Mouse (Mus musculus) hindlimb bud, embryonic 11.5 days (tissue): ENCODE results near the gene Mrpl28.
"Not testable (repeated sequence)": the region's sequence is repeated elsewhere in the genome, so short reads cannot be mapped to it uniquely, and the experiment has no call there.

Experiments
- DNase-seq: peaks from one replicate; pipeline ENCODE4 v3.0.0-alpha.2; 2012; ENCODE audit warnings: low read depth, low spot score; ENCODE audit errors: extremely low spot score

Mrpl28 gene

DNA sequence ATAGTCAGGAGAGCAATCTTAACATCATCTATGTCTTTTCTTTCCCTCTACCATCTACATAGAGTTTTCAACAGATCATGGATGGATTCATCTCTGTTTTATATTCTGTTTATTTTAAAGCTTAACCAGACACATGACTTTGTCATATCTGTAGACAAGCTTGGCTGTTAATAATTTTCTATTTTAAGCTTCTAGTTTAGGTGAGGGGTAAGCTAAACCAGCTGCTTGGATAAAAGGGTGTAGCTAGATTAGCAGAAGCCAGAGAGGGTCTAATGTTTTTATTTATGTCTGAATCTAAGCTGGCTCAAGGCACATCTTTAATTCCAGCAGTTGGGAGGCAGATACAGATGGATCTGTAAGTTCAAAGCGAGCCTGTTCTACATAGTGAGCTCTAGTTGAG lies 39.4 kb downstream of the Mrpl28 start:
- DNase-seq: no peak

DNA sequence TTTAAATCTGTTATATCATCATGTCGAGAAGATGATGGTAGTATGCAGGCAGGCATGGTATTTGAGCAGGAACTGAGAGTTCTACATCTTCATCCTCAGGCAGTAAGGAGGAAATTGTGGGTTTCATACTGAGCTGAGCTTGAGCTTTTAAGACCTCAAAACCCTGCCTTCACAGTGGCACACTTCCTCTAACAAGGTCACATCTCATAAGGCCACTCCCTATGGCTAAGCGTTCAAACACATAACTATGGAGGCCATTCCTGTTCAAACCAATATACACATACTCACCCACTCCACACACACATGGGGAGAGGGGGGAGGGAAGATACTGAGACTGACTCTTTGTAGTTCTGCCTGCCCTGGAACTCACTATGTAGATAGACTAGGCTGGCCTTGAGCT lies 44.7 kb downstream of the Mrpl28 start:
- DNase-seq: no peak

DNA sequence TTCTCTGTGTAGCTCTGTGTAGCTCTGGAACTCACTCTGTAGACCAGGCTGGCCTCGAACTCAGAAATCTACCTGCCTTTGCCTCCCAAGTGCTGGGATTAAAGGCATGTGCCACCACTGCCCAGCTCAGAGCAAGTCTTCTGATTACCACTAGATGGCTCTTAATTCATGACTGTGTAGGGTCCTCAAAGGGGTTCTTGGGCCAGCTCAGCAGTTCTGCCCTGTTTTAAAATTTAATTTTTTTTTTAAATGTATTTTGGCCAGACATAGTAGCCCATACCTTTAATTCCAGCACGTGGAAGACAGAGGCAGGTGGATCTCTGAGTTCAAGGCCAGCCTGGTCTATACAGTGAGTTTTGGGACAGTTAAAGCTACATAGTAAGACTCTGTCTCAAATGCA lies 51.9 kb downstream of the Mrpl28 start:
- not testable (repeated sequence) for DNase-seq
